16 mouse cellular contexts compared by ENCODE assay signal in genomic region chr19:9977085-9977484, GRCm38 (mm10). TPM values are rescaled to one million over a fixed set of nuclear protein-coding genes. Genes with fewer than 3 reads are reported as not detected.
DNase-seq lines count a peak whose midpoint lies in the region; ATAC-seq and TF ChIP-seq lines count a peak whose summit lies in the region.
"Had no signal": no experiment of that assay in that cellular context is flagged by ENCODE, and none has a peak within 500 bp of the region (broad histone marks: within the 10 kb centered on the region; RNA-seq: fewer than 3 reads in every experiment).

No protein-coding gene starts in this region.

- no peak for TF ChIP-seq POLR2A in bone marrow macrophage, adult 2 months (IDR thresholded peaks at IDR 0.05; ENCODE audit: borderline replicate concordance, low read depth, low read length)

- peak; percentile 65 for ATAC-seq in intestine, embryonic 15.5 days
- ATAC-seq in liver, embryonic 15.5 days (ENCODE audit: insufficient read depth): no peak
- ATAC-seq in frontal cortex, adult (ENCODE audit: low TSS enrichment): no peak
- ATAC-seq: forebrain, embryonic 13.5 days; Patski had no signal

- peak; percentile 57 for DNase-seq in kidney, postnatal 10 days
- no peak for DNase-seq in lung, postnatal 10 days
- no peak for DNase-seq in retina, embryonic 14.5 days (ENCODE audit: low spot score)
- DNase-seq: cerebellum, adult 18-20 months; gastrocnemius, postnatal 10 days; layer of hippocampus, postnatal 36 days; right cerebral cortex, postnatal 14 days; thymus, postnatal 25 days had no signal

- no peaks in the 10 kb centered on the region for H3K9me3 ChIP-seq in intestine, embryonic 15.5 days
- H3K9me3 ChIP-seq in liver, embryonic 15.5 days (replicated peaks): no peaks in the 10 kb centered on the region
- H3K9me3 ChIP-seq: forebrain, embryonic 13.5 days had no signal

- H3K27me3 ChIP-seq in intestine, embryonic 15.5 days (replicated peaks): no peaks in the 10 kb centered on the region
- no peaks in the 10 kb centered on the region for H3K27me3 ChIP-seq in liver, embryonic 15.5 days
- H3K27me3 ChIP-seq: CH12.LX; forebrain, embryonic 13.5 days; Patski had no signal

- peak overlapping the region; percentile 23; the same call in 1 of the 2 replicates for H3K4me2 ChIP-seq in intestine, embryonic 15.5 days (replicated peaks)
- H3K4me2 ChIP-seq in liver, embryonic 15.5 days: no peak overlapping the region
- H3K4me2 ChIP-seq: forebrain, embryonic 13.5 days had no signal

- H3K36me3 ChIP-seq in intestine, embryonic 15.5 days: no peaks in the 10 kb centered on the region
- no peaks in the 10 kb centered on the region for H3K36me3 ChIP-seq in liver, embryonic 15.5 days (replicated peaks)

- no peak overlapping the region for H3K9ac ChIP-seq in intestine, embryonic 15.5 days
- no peak overlapping the region for H3K9ac ChIP-seq in liver, embryonic 15.5 days
- H3K9ac ChIP-seq: forebrain, embryonic 13.5 days had no signal

- WGBS in intestine, embryonic 15.5 days: 51% methylated on average over 10 of the region's 10 CpGs
- WGBS in liver, embryonic 15.5 days (ENCODE audit: insufficient replicate concordance): 77% methylated on average over 10 of the region's 10 CpGs

- H3K4me1 ChIP-seq in bone marrow macrophage, adult 2 months (ENCODE audit: control insufficient read depth, insufficient read depth, low read length): peaks cover 68% of the 10 kb centered on the region
- H3K4me1 ChIP-seq in intestine, embryonic 15.5 days (replicated peaks): peaks cover 11% of the 10 kb centered on the region; the same call in 1 of the 2 replicates
- H3K4me1 ChIP-seq in liver, embryonic 15.5 days (replicated peaks): peaks cover 77% of the 10 kb centered on the region

- no peak overlapping the region for H3K4me3 ChIP-seq in bone marrow macrophage, adult 2 months (ENCODE audit: insufficient read depth, low read length)
- H3K4me3 ChIP-seq in intestine, embryonic 15.5 days (replicated peaks): no peak overlapping the region
- H3K4me3 ChIP-seq in liver, embryonic 15.5 days (replicated peaks): no peak overlapping the region
- H3K4me3 ChIP-seq: forebrain, embryonic 13.5 days; myocyte had no signal

- peak overlapping the region; percentile 99 for H3K27ac ChIP-seq in bone marrow macrophage, adult 2 months (ENCODE audit: insufficient read depth, low read depth, low read length)
- peak overlapping the region; percentile 51; the same call in 1 of the 2 replicates for H3K27ac ChIP-seq in intestine, embryonic 15.5 days
- H3K27ac ChIP-seq in liver, embryonic 15.5 days (replicated peaks): peak overlapping the region; percentile 5; the same call in 1 of the 2 replicates
- H3K27ac ChIP-seq: forebrain, embryonic 13.5 days had no signal

- no peak for TF ChIP-seq CTCF in bone marrow macrophage, adult 2 months (IDR thresholded peaks at IDR 0.05; ENCODE audit: low read depth, low read length)

RNA-seq across cellular contexts. Expression of gene Fth1, which starts 3.3 kb away (rescaled TPM):
- 20,335 and 20,363 TPM in 2 replicates for polyA plus RNA-seq in bone marrow macrophage, adult 2 months (2012; ENCODE audit: insufficient read depth, insufficient read length, missing spikeins)
- 1,893 and 1,941 TPM in 2 replicates for polyA plus RNA-seq in intestine, embryonic 15.5 days (2015; fragmentation: Nextera tagmentation; extraction: Ambion mirVana)
- 3,441 and 3,837 TPM in 2 replicates for polyA plus RNA-seq in liver, embryonic 15.5 days (2015; fragmentation: Nextera tagmentation; extraction: Ambion mirVana)

RNA-seq across cellular contexts. Expression of gene Best1, which starts 24.3 kb away (rescaled TPM):
- polyA plus RNA-seq in bone marrow macrophage, adult 2 months (2012; ENCODE audit: insufficient read depth, insufficient read length, missing spikeins): 0.44 and 2.3 TPM in 2 replicates
- 0.50 and 0.58 TPM in 2 replicates for polyA plus RNA-seq in intestine, embryonic 15.5 days (2015; fragmentation: Nextera tagmentation; extraction: Ambion mirVana)
- polyA plus RNA-seq in liver, embryonic 15.5 days (2015; fragmentation: Nextera tagmentation; extraction: Ambion mirVana): 0.09 and 0.12 TPM in 2 replicates
- polyA plus RNA-seq: Patski had no signal

RNA-seq across cellular contexts. Expression of gene Rab3il1, which starts 24.4 kb away (rescaled TPM):
- polyA plus RNA-seq in bone marrow macrophage, adult 2 months (2012; ENCODE audit: insufficient read depth, insufficient read length, missing spikeins): 156 and 178 TPM in 2 replicates
- polyA plus RNA-seq in intestine, embryonic 15.5 days (2015; fragmentation: Nextera tagmentation; extraction: Ambion mirVana): 34.7 and 35.0 TPM in 2 replicates
- 245 and 277 TPM in 2 replicates for polyA plus RNA-seq in liver, embryonic 15.5 days (2015; fragmentation: Nextera tagmentation; extraction: Ambion mirVana)

Comparison
In these comparisons a context has a peak if more than half of its experiments do, and no peak if none do; other contexts are left out.
1. H3K27ac ChIP-seq: peak in every context shown above with its lines; median percentile 99 in bone marrow macrophage, adult 2 months; 51 in intestine, embryonic 15.5 days; 5 in liver, embryonic 15.5 days.